Mouse (Mus musculus): Measurements from ENCODE around the gene St3gal4.

St3gal4 gene

DNA sequence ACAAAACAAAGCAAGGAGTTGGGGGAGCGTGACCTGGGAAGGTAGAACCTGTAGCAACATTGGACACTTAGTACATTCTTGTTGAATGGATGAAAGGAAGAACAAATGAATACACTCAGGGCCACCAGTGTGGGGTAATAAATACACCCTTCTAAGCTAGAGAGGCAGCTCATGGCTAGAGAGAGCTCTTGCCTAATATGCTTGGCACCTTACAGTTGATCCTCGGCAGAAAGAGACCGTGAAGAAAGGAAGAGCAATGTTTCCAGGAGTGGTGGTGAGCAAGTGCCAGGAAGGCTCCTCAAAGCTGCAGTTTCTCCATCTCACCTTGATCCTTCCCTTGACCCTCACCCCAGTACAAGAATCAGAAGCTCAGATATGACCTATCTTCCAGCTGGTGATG, 9.5 kb upstream of the St3gal4 start:
- peak in 1 of 2 experiments; percentile 19 for DNase-seq

DNA sequence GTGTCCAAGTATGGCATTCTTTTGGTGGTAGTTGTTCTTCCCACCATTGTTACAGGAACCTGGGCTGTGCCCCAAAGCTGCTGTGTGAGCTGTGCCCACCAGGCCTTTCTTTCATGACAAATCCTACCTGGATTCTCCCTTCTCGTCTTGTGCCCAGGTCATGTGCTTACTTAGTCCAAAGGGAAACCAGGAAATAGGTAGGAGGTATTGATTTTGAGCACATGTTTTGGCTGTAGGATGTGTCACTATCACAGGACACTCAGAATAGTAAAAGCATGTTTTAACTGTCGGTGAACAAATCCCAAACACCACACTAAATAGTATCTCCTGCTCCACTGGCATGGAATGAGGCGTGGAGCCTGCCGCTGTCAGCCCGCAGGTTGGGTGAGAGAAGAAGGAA, 8.5 kb upstream of the St3gal4 start:
- DNase-seq = peak in 1 of 2 experiments; percentile 12

- peak; percentile 46 to 60 for DNase-seq
These were observed 8.1 kb upstream of the St3gal4 start for GRCm38 (mm10) chr9:35127147-35127546.

DNA sequence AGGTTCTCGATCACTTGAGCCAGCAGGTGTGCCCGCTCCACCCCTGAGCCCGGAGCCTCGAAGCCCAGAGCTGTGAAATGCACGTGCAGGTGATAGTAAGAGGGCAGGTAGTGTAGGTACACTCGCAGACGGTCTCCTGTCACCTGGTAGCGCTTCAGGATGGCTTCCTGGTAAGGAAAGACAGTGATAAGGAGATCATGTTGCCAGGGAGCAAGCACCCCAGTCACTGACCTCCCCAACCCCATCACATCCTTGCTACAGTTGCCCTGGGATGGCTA, 5.5 kb upstream of the St3gal4 start:
- no peak for DNase-seq

DNA sequence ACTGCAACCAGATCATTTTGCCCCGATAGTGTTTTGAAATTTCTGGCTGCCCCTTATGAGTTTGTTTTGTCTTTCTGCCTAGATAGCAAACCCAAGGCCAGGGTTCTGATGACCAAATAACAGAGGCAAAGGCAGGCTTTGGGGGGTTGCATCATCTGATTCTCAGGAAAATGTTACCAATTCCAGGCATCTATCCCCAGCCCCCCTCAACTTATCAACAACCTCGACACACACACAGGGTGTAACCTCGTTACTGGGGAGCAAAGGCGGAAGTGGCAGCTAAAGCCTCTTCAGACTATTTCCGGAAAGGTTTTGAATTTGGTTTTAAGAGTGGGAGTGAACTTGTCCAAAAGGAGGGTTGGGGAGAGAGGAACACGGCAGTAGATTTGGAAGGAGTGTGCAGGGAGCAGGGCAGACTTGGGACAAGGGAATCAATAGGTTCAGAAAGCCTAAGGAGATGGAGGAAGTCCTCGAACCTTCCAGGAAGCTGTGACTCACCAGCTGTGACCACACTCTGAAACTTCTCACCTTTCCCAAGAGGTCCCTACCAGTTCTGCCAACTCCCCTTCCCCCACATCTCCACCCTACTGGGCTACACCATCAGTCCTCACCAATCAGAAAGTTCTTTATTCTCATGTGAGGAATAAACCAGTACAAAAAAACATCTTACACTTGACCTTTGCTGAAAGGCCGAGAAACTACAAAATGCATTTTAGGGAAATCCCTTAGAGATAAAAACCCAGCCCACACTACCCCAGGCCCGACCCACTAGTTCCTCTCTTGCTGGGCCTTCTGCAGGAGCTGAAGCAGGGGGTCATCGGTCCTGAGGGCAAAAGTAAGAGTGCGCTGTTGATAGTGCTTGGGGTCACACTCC, 5.0 kb upstream of the St3gal4 start:
- peak; percentile 60 to 69 for DNase-seq

- DNase-seq = peak; percentile 46 to 51
These were observed 4.4 kb upstream of the St3gal4 start for GRCm38 (mm10) chr9:35123456-35123803.

DNA sequence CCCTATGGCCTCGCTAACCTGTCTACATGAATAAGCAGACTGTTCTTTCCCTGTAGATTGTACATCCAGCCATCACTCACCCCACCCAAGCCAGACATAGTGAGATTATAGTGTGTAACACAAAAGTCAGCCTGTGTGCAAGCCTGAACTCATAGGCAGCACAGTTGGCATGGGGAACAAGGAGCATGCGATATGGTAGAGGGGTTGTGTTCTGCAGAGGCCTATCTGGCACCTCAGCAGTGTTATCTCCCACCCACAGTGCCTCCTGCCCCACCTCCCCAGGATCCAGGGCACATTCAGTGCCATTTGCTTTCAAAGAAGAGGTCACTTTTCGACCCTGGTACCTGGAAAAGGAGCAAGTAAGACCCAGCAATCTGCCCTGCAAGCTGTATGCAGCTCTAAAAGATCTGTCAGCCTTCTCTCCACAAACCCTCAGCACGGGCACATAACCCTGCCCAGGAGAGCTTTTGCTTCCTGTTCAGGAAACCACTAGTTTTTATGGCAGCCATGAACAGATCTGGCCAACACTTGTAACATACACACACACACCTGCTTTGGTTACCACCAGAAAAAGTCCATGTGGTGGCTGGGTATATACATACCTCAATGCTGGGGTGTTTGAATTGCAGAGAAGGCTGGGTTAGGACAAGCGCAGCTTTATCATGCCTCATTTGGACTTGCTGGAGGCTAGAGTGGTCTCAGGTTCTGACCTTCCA, 3.6 kb upstream of the St3gal4 start:
- no peak for DNase-seq

DNA sequence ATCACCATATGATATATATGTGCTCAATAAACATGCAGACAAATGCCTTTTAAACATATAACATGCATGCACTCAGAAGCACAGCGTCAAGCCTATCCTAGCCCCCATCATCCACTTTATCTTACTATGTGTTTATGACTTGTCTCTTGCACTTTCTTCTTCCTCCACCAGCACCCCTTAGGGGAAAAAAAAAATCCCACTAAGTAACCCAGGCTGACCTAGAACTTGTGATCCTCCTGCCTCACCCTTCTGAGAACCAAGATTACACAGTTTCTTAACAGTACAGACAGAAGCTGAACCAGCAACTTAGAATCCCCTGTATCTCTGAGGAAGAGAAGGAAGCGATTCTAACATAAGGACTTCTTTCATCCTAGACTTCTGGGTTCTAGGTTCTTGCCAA, 505 bp downstream of the St3gal4 start:
- no peak for DNase-seq

GRCm38 (mm10) chr9:35117384-35118295, 1.4 kb downstream of the St3gal4 start:
- DNase-seq = peak; percentile 68 to 71

DNA sequence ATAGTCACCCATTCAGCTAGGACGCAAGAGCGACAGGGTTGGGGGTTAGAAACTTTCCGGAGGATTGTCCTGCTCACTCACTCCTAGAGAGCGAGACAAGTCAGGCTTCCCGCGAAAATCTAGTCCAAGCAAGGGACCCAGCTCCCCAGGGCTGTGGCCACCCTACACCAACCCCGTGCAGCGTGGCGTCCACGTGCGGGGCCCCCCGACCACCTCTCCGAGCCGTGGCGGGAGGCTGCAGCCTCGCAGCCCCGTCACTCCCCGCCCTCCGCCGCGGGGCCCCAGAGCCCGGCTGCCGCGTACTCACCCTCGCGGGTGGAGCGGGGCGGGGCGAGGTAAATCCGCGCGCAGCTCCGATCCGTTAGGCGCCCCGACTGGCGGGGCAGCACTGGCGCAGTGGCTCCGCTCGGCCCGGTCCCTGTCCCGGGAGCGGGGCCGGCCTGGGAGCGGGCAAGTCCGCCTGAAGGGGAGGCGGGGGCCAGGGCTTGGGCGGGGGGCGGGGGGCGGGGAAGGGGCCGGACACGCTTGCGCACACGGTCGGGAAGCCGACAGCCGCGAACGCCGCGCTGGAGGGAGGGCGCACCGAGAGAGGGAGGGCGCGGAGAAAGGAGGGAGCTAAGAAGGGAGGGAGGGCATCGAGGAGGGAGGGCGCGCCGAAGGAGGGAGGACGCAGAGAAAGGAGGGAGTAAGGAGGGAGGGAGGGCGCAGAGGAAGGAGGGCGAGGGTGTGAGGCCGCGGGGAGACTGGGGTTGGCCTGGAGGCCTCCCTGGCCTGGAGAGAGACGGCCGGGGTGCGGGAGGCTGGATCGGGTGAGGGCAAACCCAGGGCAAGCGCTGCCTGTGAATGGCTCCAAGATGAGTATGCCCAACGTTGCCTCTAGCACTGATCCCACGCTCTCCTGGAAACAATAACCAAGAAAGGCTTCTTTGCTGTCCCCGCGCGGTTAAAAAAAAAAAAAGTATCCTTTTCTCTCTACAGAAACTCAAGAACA, 2.4 kb downstream of the St3gal4 start:
- DNase-seq = peak; percentile 89 to 92

- DNase-seq = no peak
These were observed 3.3 kb downstream of the St3gal4 start for GRCm38 (mm10) chr9:35115804-35116203.

- peak in 1 of 2 experiments; percentile 16 for DNase-seq
These were observed 3.8 kb downstream of the St3gal4 start for GRCm38 (mm10) chr9:35115299-35115698.

DNA sequence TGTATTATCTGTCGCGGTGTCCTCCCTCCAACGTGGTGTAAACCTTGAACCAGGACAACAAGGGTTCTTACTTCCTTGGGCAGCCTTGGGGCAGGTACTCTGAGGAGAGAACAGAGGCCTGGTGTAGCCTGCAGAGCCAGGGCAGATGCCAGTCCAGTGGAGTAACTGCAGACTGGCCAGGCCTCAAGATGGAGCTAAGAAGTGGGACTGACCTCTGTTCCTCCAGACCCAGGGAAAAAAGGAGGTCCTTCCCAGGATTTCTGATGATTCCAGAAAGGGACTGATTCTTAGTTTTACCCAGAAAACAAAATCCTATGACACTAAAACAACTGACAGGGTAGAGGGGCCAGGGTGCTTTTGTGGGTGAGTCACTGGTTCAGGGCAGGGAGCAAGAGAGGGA, 4.8 kb downstream of the St3gal4 start:
- DNase-seq = peak in 1 of 2 experiments; percentile 13

DNA sequence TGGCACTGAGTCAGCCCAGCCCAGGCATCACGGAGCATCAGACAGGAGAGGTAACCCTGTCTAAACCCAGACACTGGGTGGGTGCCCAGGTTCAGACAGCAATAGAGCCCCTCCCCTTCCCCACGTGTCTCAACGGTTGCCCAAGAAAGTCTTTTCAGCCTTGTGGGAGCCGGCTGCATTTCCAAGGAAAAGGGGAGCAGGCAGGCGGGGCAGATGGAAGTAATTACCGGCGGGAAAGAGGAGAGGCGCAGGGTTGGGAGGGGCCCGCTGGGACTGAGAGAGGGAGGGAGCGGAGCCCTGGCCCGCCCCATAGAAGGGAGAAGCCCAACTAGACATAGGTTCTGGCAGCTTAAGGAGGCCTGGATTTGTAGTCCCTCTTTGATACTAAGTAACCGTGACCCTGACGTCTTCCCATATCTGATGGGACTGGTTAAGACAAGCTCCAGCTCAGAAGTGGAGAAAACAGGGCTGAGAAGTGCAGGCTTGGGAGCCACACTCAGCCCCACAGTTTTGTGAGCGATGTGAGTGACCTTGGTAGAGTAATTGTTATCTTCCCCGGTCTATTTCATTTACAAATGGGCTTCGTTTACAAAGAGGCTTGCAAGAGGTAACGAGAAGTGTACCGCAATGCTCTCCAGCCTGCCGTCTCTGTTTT, 7.0 kb downstream of the St3gal4 start:
- DNase-seq = peak; percentile 54 to 80

DNA sequence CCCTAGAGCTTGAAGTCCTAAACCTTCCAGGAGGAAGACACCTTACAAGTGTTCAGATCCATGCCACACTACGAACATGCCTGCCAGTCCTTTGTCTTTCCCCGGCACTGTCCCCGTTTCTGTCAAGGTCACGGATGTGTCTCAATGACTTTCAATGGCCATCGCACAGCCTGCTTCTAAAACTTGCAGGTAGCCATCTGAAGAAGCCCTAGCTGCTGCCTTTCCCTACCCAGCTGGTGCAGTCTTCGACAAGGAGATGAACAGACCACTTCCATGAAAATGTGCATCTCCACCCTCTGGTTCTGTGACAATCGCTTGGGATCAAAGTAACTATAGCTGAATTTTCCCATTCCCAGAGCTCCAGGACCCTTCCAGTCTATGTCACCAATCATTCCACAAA, 7.6 kb downstream of the St3gal4 start:
- DNase-seq = peak in 1 of 2 experiments; percentile 15

DNA sequence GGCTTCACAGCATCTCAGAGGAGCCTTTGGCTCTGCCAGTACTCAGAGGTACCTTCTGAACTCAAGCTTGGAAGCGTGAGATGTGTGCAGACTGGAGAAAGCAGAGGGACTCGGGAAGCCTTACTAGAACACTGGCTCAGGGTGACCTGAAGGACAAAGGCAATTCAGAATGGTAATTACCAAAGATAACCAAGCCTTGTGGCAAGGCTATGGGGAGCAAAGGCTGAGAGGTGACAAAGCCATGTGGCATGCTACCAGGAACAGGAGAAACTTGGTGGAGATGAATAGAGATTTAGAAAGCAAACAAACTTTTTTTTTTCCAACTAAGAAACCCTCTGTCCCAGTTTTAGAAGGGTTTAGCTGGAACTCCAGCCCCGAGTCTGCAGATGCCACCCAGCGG, 8.5 kb downstream of the St3gal4 start:
- DNase-seq = peak in 1 of 2 experiments; percentile 12

DNA sequence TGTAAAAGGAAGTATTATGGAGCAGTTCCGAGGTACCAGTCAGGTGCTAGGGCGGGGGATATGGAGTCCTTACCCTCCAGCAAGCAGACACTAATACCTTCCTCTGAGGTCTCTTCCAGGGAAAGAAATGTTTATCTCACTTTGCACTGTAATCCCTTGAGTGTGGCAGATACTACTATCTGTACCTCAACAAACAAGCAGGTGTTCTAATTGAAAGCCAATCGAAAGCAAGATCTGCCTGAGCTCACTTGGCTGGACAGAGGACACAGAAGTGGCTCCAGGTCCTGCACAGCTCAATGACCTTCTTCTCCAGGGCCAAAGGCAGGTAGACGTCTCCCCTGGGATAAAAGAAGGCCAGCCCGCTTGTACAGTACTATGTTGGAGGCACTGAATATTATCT, 9.0 kb downstream of the St3gal4 start:
- no peak for DNase-seq

- DNase-seq = peak; percentile 73 to 93
These were observed 10.2 kb downstream of the St3gal4 start for GRCm38 (mm10) chr9:35108916-35109315.

GRCm38 (mm10) chr9:35108066-35108465, 11.0 kb downstream of the St3gal4 start:
- DNase-seq = no peak

DNA sequence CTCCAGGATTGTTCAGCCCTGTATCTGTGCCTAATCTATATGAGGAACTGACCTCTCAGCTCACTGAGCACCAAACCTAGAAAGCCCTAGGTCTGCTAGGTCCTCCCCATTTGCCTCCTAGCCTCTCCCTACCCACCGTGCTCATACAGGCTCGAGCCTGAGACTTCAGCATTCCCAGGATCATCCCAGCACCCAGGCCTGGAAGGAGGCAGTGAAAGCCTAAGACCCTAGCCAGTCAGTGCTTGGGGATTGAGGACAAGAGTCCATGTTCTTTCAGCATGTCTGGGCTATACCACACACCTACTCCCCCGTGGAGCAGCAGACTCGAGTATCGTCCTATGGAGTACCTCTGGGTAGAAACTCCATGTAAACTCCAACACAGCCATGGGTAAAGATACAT, 11.7 kb downstream of the St3gal4 start:
- no peak for DNase-seq
